Mouse (Mus musculus) liver, embryonic 13.5 days (tissue): ENCODE results near the gene Ctdnep1. TPM values are rescaled to one million over a fixed set of nuclear protein-coding genes. Genes with fewer than 3 reads are reported as not detected.

Experiments used
- ATAC-seq: fragments of 200-750 bp; cut with Nextera tagmentation; 2 replicates; pipeline ENCODE4 v1.8.0; 2017; ENCODE audit warnings: low read depth, mild to moderate bottlenecking, moderate number of reproducible peaks, moderate library complexity
- DNase-seq: peaks from one replicate; pipeline ENCODE4 v3.0.0; 2022
- H3K27ac ChIP-seq: fragments of 300-500 bp; sonication (generic); 2 replicates; pipeline ENCODE4 v1.5.1; 2015; ENCODE audit warnings: moderate library complexity, mild to moderate bottlenecking, inconsistent platforms
- H3K27me3 ChIP-seq: fragments of 300-500 bp; sonication (generic); 2 replicates; pipeline ENCODE4 v1.6.1; 2015; ENCODE audit warnings: mild to moderate bottlenecking, inconsistent platforms
- H3K36me3 ChIP-seq: fragments of 300-500 bp; sonication (generic); 2 replicates; pipeline ENCODE4 v1.6.1; 2015; ENCODE audit warnings: mild to moderate bottlenecking, inconsistent platforms
- H3K4me1 ChIP-seq: fragments of 300-500 bp; sonication (generic); replicated peaks from 2 replicates; pipeline ENCODE4 v1.6.1; 2015; ENCODE audit warnings: inconsistent platforms
- H3K4me2 ChIP-seq: fragments of 300-500 bp; sonication (generic); 2 replicates; pipeline ENCODE4 v1.6.1; 2015; ENCODE audit warnings: inconsistent platforms, mild to moderate bottlenecking, moderate library complexity
- H3K4me3 ChIP-seq: fragments of 300-500 bp; sonication (generic); replicated peaks from 2 replicates; pipeline ENCODE4 v1.5.1; 2015; ENCODE audit warnings: mild to moderate bottlenecking, inconsistent platforms
- H3K9ac ChIP-seq: fragments of 300-500 bp; sonication (generic); 2 replicates; pipeline ENCODE4 v1.6.1; 2015; ENCODE audit warnings: mild to moderate bottlenecking, inconsistent platforms
- H3K9me3 ChIP-seq: fragments of 300-500 bp; sonication (generic); replicated peaks from 2 replicates; pipeline ENCODE4 v1.6.1; 2016; ENCODE audit warnings: inconsistent platforms
- WGBS: fragments of 180-500 bp; shearing (Covaris S2); methylation state at CpG from one replicate; pipeline ENCODE4 v1.1.7; 2015; ENCODE audit not compliant: insufficient replicate concordance; 5-methylcytosine and 5-hydroxymethylcytosine counted together
- polyA plus RNA-seq: library from polyadenylated mRNA; unstranded; fragments of >200 nt; fragmentation: Nextera tagmentation; extraction: Ambion mirVana; gene quantifications from 2 replicates; pipeline ENCODE4 v1.2.1, GENCODE M21; 2015

The Ctdnep1 gene
- polyA plus RNA-seq, 1 experiment from 2014 or later: 10.1 TPM

GRCm38 (mm10) chr11:69989949-69990348 lies 9.0 kb downstream of the Ctdnep1 start:
- peaks cover 70% of the 10 kb centered on the region for H3K36me3 ChIP-seq
- ATAC-seq (no peak), DNase-seq (no peak)
- H3K27ac ChIP-seq: peak overlapping the region; percentile 98
- H3K27me3 ChIP-seq: no peaks in the 10 kb centered on the region
- H3K9ac ChIP-seq: peak overlapping the region; percentile 67; the same call in 1 of the 2 replicates
- no peak overlapping the region for H3K4me3 ChIP-seq
- WGBS: 86% methylated on average over 8 of the region's 8 CpGs
- peak overlapping the region; percentile 78 for H3K4me2 ChIP-seq
- peaks cover 33% of the 10 kb centered on the region for H3K4me1 ChIP-seq
- H3K9me3 ChIP-seq: no peaks in the 10 kb centered on the region

GRCm38 (mm10) chr11:69990850-69991691 lies 10.1 kb downstream of the Ctdnep1 start, which contains the start of gene Gabarap:
Gene Gabarap, plus strand, starts transcription at chr11:69991143.
- Histone ChIP-seq H3K4me2 (peak within 1 kb of the TSS; percentile 78), H3K4me1 (peaks cover 33% of the 10 kb centered on the region), H3K9ac (peak within 1 kb of the TSS; percentile 86), H3K4me3 (peak within 1 kb of the TSS; percentile 74), H3K27ac (peak within 1 kb of the TSS; percentile 98), H3K36me3 (peaks cover 60% of the 10 kb centered on the region), H3K27me3 (no peaks in the 10 kb centered on the region), H3K9me3 (no peaks in the 10 kb centered on the region)
- WGBS: under 1% methylated on average over 40 of the region's 40 CpGs
- DNase-seq (peak; percentile 93), ATAC-seq (peak; percentile 65)

- no peaks in the 10 kb centered on the region for H3K27me3 ChIP-seq
- H3K36me3 ChIP-seq: peaks cover 53% of the 10 kb centered on the region
- no peak for DNase-seq
- peak overlapping the region; percentile 98 for H3K27ac ChIP-seq
- no peaks in the 10 kb centered on the region for H3K9me3 ChIP-seq
- WGBS: under 1% methylated on average over 15 of the region's 15 CpGs
- H3K4me3 ChIP-seq: peak overlapping the region; percentile 74
- peaks cover 33% of the 10 kb centered on the region for H3K4me1 ChIP-seq
- peak overlapping the region; percentile 86 for H3K9ac ChIP-seq
- peak overlapping the region; percentile 78 for H3K4me2 ChIP-seq
- peak; percentile 21; the same call in 1 of the 2 replicates for ATAC-seq
These were observed 10.8 kb downstream of the Ctdnep1 start for GRCm38 (mm10) chr11:69991711-69992110.

DNA sequence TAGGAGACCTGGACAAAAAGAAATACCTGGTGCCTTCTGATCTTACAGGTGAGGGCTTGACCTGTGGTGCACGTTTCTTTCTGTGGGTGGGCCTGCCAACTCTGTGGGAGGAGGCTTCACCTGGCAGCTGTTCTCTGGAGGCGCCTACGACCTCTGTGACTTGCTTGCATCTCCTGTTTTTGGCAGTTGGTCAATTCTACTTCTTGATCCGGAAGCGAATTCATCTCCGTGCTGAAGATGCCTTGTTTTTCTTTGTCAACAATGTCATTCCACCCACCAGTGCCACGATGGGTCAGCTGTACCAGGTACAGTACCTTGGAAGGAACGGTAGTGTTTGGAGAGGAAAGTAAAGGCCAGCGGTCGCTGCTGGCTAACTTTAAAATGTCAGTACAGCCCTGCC lies 11.4 kb downstream of the Ctdnep1 start:
- peaks cover 47% of the 10 kb centered on the region for H3K36me3 ChIP-seq

DNA sequence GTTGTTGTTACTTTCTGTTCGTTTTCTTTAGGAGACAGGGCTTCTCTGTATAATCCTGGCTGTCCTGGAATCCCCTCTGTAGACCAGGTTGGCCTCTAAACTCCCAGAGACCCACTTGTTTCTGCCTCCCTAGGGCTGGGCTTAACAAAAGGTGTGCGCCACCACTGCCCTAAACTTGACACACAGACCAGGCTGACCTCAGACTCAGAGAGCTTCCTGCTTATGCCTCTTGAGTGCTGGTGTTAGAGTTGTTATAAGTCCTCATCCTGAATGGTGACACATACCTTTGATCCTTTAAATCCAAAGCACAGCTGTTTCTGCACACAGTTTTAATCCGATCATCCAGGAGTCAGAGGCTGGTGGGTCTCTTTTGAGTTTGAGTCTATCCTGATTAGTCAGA lies 12.0 kb downstream of the Ctdnep1 start:
- WGBS: 86% methylated on average over 3 of the region's 3 CpGs
- Histone ChIP-seq H3K4me1 (peaks cover 45% of the 10 kb centered on the region), H3K36me3 (peaks cover 46% of the 10 kb centered on the region), H3K9me3 (no peaks in the 10 kb centered on the region), H3K27me3 (no peaks in the 10 kb centered on the region), H3K4me2 (peak overlapping the region; percentile 78), H3K9ac (peak overlapping the region; percentile 86), H3K27ac (peak overlapping the region; percentile 15), H3K4me3 (peak overlapping the region; percentile 74)
- no peak for ATAC-seq
- DNase-seq: no peak

More for the DNA sequence above, 11.4 kb downstream of the Ctdnep1 start:
- Histone ChIP-seq H3K27ac (peak overlapping the region; percentile 15), H3K27me3 (no peaks in the 10 kb centered on the region), H3K9me3 (no peaks in the 10 kb centered on the region), H3K4me1 (peaks cover 40% of the 10 kb centered on the region), H3K4me2 (peak overlapping the region; percentile 78), H3K9ac (peak overlapping the region; percentile 86), H3K4me3 (peak overlapping the region; percentile 74)
- 79% methylated on average over 10 of the region's 10 CpGs for WGBS
- DNase-seq: no peak
- ATAC-seq: no peak

GRCm38 (mm10) chr11:69994401-69995090 lies 13.6 kb downstream of the Ctdnep1 start:
- no peaks in the 10 kb centered on the region for H3K9me3 ChIP-seq
- H3K27ac ChIP-seq: peak overlapping the region; percentile 99
- H3K36me3 ChIP-seq: peaks cover 46% of the 10 kb centered on the region
- H3K4me2 ChIP-seq: peak overlapping the region; percentile 90
- H3K27me3 ChIP-seq: no peaks in the 10 kb centered on the region
- H3K9ac ChIP-seq: peak overlapping the region; percentile 100; the same call in 1 of the 2 replicates
- ATAC-seq: no peak
- peak overlapping the region; percentile 98 for H3K4me3 ChIP-seq
- DNase-seq: no peak
- H3K4me1 ChIP-seq: peaks cover 62% of the 10 kb centered on the region
- WGBS: 82% methylated on average over 11 of the region's 11 CpGs

GRCm38 (mm10) chr11:69995391-69995960 lies 14.5 kb downstream of the Ctdnep1 start, which contains the start of gene Phf23:
Gene Phf23, plus strand, starts transcription at chr11:69995777.
- under 1% methylated on average over 36 of the region's 36 CpGs for WGBS
- Histone ChIP-seq H3K4me3 (peak within 1 kb of the TSS; percentile 98), H3K27me3 (no peaks in the 10 kb centered on the region), H3K4me1 (peaks cover 62% of the 10 kb centered on the region), H3K9ac (peak within 1 kb of the TSS; percentile 100), H3K27ac (peak within 1 kb of the TSS; percentile 99), H3K4me2 (peak within 1 kb of the TSS; percentile 90), H3K36me3 (peaks cover 46% of the 10 kb centered on the region), H3K9me3 (no peaks in the 10 kb centered on the region)
- ATAC-seq (peak; percentile 81), DNase-seq (peak; percentile 97)

- Histone ChIP-seq H3K4me3 (peak overlapping the region; percentile 98), H3K4me1 (peaks cover 69% of the 10 kb centered on the region), H3K27ac (peak overlapping the region; percentile 99), H3K36me3 (peaks cover 46% of the 10 kb centered on the region), H3K4me2 (peak overlapping the region; percentile 90), H3K9me3 (no peaks in the 10 kb centered on the region), H3K9ac (peak overlapping the region; percentile 100), H3K27me3 (no peaks in the 10 kb centered on the region)
- 1% methylated on average over 66 of the region's 66 CpGs for WGBS
- ATAC-seq: peak; percentile 5; the same call in 1 of the 2 replicates
- DNase-seq: peak; percentile 41
These were observed 15.5 kb downstream of the Ctdnep1 start for GRCm38 (mm10) chr11:69996161-69997061.

GRCm38 (mm10) chr11:69997070-69997509 lies 16.1 kb downstream of the Ctdnep1 start:
- ATAC-seq (peak; percentile 70), DNase-seq (peak; percentile 87)
- Histone ChIP-seq H3K36me3 (peaks cover 47% of the 10 kb centered on the region), H3K9ac (peak overlapping the region; percentile 100), H3K27ac (peak overlapping the region; percentile 99), H3K27me3 (no peaks in the 10 kb centered on the region), H3K4me1 (peaks cover 76% of the 10 kb centered on the region), H3K4me2 (peak overlapping the region; percentile 90), H3K4me3 (peak overlapping the region; percentile 98), H3K9me3 (no peaks in the 10 kb centered on the region)
- WGBS: 2% methylated on average over 39 of the region's 44 CpGs
